Mouse (Mus musculus) kidney, postnatal 0 days (tissue): ENCODE data around the gene Nek2. TPM values are rescaled to one million over a fixed set of nuclear protein-coding genes. Genes with fewer than 3 reads are reported as not detected.

Experiments used
- ATAC-seq: fragments of 200-750 bp; cut with Nextera tagmentation; replicated peaks from 2 replicates; pipeline ENCODE4 v1.8.0; 2017; ENCODE audit warnings: low read depth, moderate number of reproducible peaks, moderate TSS enrichment, moderate library complexity; ENCODE audit not compliant: low FRiP score
- DNase-seq: peaks from one replicate; pipeline ENCODE4 v3.0.0-alpha.2; 2016; ENCODE audit warnings: low spot score
- H3K27ac ChIP-seq: fragments of 300-500 bp; sonication (generic); 2 replicates; pipeline ENCODE4 v1.5.1; 2014; ENCODE audit warnings: mild to moderate bottlenecking
- H3K27me3 ChIP-seq: fragments of 300-500 bp; sonication (generic); 2 replicates; pipeline ENCODE4 v1.6.1; 2014; ENCODE audit warnings: low read length, mixed read lengths; ENCODE audit not compliant: insufficient read depth
- H3K36me3 ChIP-seq: fragments of 300-500 bp; sonication (generic); 2 replicates; pipeline ENCODE4 v1.6.1; 2014; ENCODE audit warnings: low read length, mixed read lengths; ENCODE audit not compliant: insufficient read depth
- H3K4me1 ChIP-seq: fragments of 300-500 bp; sonication (generic); replicated peaks from 2 replicates; pipeline ENCODE4 v1.6.1; 2014; ENCODE audit warnings: antibody characterized with exemption, low read length, mixed read lengths; ENCODE audit not compliant: insufficient read depth
- H3K4me2 ChIP-seq: fragments of 300-500 bp; sonication (generic); 2 replicates; pipeline ENCODE4 v1.6.1; 2014; ENCODE audit warnings: mild to moderate bottlenecking, low read length, moderate library complexity, mixed read lengths
- H3K4me3 ChIP-seq: fragments of 300-500 bp; sonication (generic); replicated peaks from 2 replicates; pipeline ENCODE4 v1.5.1; 2014; ENCODE audit warnings: low read depth, low read length
- H3K9ac ChIP-seq: fragments of 300-500 bp; sonication (generic); 2 replicates; pipeline ENCODE4 v1.6.1; 2014; ENCODE audit warnings: low read depth, low read length
- H3K9me3 ChIP-seq: fragments of 300-500 bp; sonication (generic); replicated peaks from 2 replicates; pipeline ENCODE4 v1.6.1; 2016; ENCODE audit warnings: low read length, inconsistent platforms, mixed read lengths
- CTCF ChIP-seq: IDR thresholded peaks from 2 replicates; pipeline ENCODE4 v1.5.1; 2016; ENCODE audit warnings: antibody characterized with exemption, low read depth, mild to moderate bottlenecking, moderate library complexity
- WGBS: fragments of 180-500 bp; shearing (Covaris S2); extraction: QIAGEN DNeasy Blood & Tissue Kit; methylation state at CpG from one replicate; pipeline ENCODE4 v1.1.7; 2014; 5-methylcytosine and 5-hydroxymethylcytosine counted together
- polyA plus RNA-seq: library from polyadenylated mRNA; unstranded; fragments of >200 nt; fragmentation: Nextera tagmentation; extraction: Ambion mirVana; gene quantifications from 2 replicates; pipeline ENCODE4 v1.2.1, GENCODE M21; 2015

Nek2 gene
- polyA plus RNA-seq, 1 experiment from 2014 or later = 21.3 TPM

DNA sequence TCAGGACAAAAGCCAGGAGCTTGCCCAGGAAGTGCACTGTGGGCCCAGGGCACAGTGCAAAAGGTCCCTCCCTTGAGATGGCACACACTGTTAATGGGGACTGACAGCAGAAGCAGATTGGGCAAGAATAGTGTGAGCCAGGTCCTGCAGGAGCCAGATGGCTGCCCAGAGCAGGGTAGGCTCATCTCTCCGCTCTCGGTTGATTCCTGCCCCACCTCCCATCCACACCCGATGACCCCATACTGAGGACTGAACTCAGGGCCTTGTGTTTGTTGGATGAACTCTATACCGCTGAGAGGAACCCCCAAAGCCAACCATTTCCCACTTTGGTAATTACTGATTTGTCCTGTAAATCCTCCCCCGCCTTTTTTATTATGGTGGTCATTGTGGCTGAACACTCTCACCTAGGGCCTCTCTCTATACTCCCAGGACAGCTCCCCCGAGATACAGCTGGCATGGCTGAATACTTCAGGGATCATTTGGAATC, 3.1 kb upstream of the Nek2 start:
- no peak overlapping the region for H3K9ac ChIP-seq
- no peaks in the 10 kb centered on the region for H3K9me3 ChIP-seq
- H3K27me3 ChIP-seq = no peaks in the 10 kb centered on the region
- DNase-seq = no peak
- TF ChIP-seq CTCF = no peak
- 24% methylated on average over 6 of the region's 6 CpGs for WGBS
- H3K36me3 ChIP-seq = no peaks in the 10 kb centered on the region
- no peak overlapping the region for H3K4me3 ChIP-seq
- 0 out of 2 replicates have a peak overlapping the region, but pooled peaks have one; percentile 16 for H3K4me2 ChIP-seq
- no peak overlapping the region for H3K27ac ChIP-seq
- no peaks in the 10 kb centered on the region for H3K4me1 ChIP-seq
- ATAC-seq = 0 out of 2 replicates have a peak, but pooled peaks have one; percentile 4

GRCm38 (mm10) chr1:191819026-191819425, 2.2 kb upstream of the Nek2 start:
- H3K4me2 ChIP-seq = no peak overlapping the region
- H3K9ac ChIP-seq = no peak overlapping the region
- H3K36me3 ChIP-seq = no peaks in the 10 kb centered on the region
- no peaks in the 10 kb centered on the region for H3K27me3 ChIP-seq
- no peak for DNase-seq
- no peak overlapping the region for H3K27ac ChIP-seq
- H3K4me1 ChIP-seq = no peaks in the 10 kb centered on the region
- H3K4me3 ChIP-seq = no peak overlapping the region
- no peaks in the 10 kb centered on the region for H3K9me3 ChIP-seq
- TF ChIP-seq CTCF = no peak
- ATAC-seq = no peak

- H3K9ac ChIP-seq = peak overlapping the region; percentile 46
- DNase-seq (no peak), ATAC-seq (no peak)
Measured at GRCm38 (mm10) chr1:191820951-191821325, 306 bp upstream of the Nek2 start.

GRCm38 (mm10) chr1:191829124-191829523, 7.9 kb downstream of the Nek2 start:
- 0 out of 2 replicates have a peak, but pooled peaks have one; percentile 44 for ATAC-seq
- 70% methylated on average over 3 of the region's 3 CpGs for WGBS
- H3K4me1 ChIP-seq = no peaks in the 10 kb centered on the region
- H3K9ac ChIP-seq = no peak overlapping the region
- no peak overlapping the region for H3K4me3 ChIP-seq
- peaks cover 31% of the 10 kb centered on the region for H3K36me3 ChIP-seq
- TF ChIP-seq CTCF = peak; percentile 54
- H3K4me2 ChIP-seq = no peak overlapping the region
- peak; percentile 54 for DNase-seq
- H3K27me3 ChIP-seq = no peaks in the 10 kb centered on the region
- no peaks in the 10 kb centered on the region for H3K9me3 ChIP-seq
- H3K27ac ChIP-seq = no peak overlapping the region

More at GRCm38 (mm10) chr1:191820951-191821325, 306 bp upstream of the Nek2 start:
- H3K4me1 ChIP-seq = no peaks in the 10 kb centered on the region
- peaks cover 13% of the 10 kb centered on the region; the same call in 1 of the 2 replicates for H3K36me3 ChIP-seq
- peak overlapping the region; percentile 77 for H3K4me3 ChIP-seq
- no peak for TF ChIP-seq CTCF
- H3K9me3 ChIP-seq = no peaks in the 10 kb centered on the region
- no peaks in the 10 kb centered on the region for H3K27me3 ChIP-seq
- no peak overlapping the region for H3K27ac ChIP-seq
- WGBS = 4% methylated on average over 15 of the region's 15 CpGs
- H3K4me2 ChIP-seq = peak overlapping the region; percentile 96

DNA sequence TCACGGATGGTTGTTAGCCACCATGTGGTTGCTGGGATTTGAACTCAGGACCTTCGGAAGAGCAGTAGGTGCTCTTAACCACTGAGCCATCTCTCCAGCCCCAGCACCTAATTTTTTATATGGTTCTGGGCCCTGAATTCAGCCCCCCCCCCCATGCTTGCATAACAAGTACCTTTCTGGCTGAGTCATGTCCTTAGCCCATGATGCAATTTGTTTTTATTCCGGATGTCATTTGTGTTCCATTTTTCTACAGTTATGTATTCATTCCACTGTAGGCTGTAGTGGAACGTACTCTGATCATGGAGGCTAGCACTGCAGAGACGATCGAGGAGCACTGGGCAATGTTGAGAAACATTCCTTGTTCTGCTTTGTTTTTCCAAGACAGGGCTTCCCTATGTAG, 12.2 kb downstream of the Nek2 start:
- WGBS = 95% methylated on average over 6 of the region's 6 CpGs
- no peaks in the 10 kb centered on the region for H3K27me3 ChIP-seq
- no peak overlapping the region for H3K4me3 ChIP-seq
- no peaks in the 10 kb centered on the region for H3K4me1 ChIP-seq
- no peak for DNase-seq
- no peaks in the 10 kb centered on the region for H3K9me3 ChIP-seq
- ATAC-seq = no peak
- peaks cover 10% of the 10 kb centered on the region; the same call in 1 of the 2 replicates for H3K36me3 ChIP-seq
- TF ChIP-seq CTCF = no peak
- H3K4me2 ChIP-seq = no peak overlapping the region
- H3K27ac ChIP-seq = no peak overlapping the region
- no peak overlapping the region for H3K9ac ChIP-seq

DNA sequence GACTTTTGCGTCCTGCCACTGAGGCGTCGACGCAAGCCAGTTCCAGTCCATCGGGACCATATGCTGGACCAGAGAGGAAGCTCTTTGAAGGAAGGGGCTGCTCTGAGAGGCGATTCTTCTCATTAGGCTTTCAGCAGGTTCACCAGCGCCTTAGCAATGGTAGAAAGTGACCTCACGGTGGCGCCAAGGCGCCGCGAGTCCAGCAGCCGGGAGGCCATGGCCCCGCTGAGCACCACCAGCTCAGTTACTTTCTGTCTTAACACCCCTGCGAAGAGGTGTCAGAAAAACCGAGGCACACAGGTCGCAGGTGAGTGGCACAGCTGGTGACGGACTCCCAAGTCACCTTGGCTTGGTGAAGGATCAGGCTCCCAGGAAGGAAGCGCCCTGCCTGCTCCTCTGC, 13.6 kb downstream of the Nek2 start:
- no peaks in the 10 kb centered on the region for H3K9me3 ChIP-seq
- WGBS = 9% methylated on average over 19 of the region's 19 CpGs
- TF ChIP-seq CTCF = peak; percentile 89
- no peak overlapping the region for H3K27ac ChIP-seq
- H3K9ac ChIP-seq = no peak overlapping the region
- peak; percentile 34; the same call in 1 of the 2 replicates for ATAC-seq
- no peaks in the 10 kb centered on the region for H3K27me3 ChIP-seq
- peak; percentile 87 for DNase-seq
- no peak overlapping the region for H3K4me3 ChIP-seq
- no peaks in the 10 kb centered on the region for H3K4me1 ChIP-seq
- no peak overlapping the region for H3K4me2 ChIP-seq
- H3K36me3 ChIP-seq = peaks cover 10% of the 10 kb centered on the region; the same call in 1 of the 2 replicates
